Mouse (Mus musculus): ENCODE results near the gene Tmem191c.
A peak's percentile ranks its signal among the peaks of the same experiment; 100 is the strongest.
"Not testable (repeated sequence)": the region's sequence is repeated elsewhere in the genome, so short reads cannot be mapped to it uniquely, and the experiment has no call there.

Gene Tmem191c

GRCm38 (mm10) chr16:17275721-17276120 is at the start of gene Tmem191c:
Gene Tmem191c, plus strand, starts transcription at chr16:17276077.
- DNase-seq: no peak

GRCm38 (mm10) chr16:17226496-17226895 is 49.4 kb upstream of the Tmem191c start:
- DNase-seq: no peak

- not testable (repeated sequence) for DNase-seq
Observed at GRCm38 (mm10) chr16:17231523-17231922, 44.4 kb upstream of the Tmem191c start.

GRCm38 (mm10) chr16:17232794-17233701 is 42.8 kb upstream of the Tmem191c start, which contains the start of gene Hic2:
Gene Hic2, plus strand, starts transcription at chr16:17233572.
- peak; percentile 96 for DNase-seq

GRCm38 (mm10) chr16:17233702-17234498 is 42.0 kb upstream of the Tmem191c start:
- DNase-seq: peak; percentile 21

- no peak for DNase-seq
Observed at GRCm38 (mm10) chr16:17234499-17234895, 41.4 kb upstream of the Tmem191c start.

- peak; percentile 58 for DNase-seq
Observed at GRCm38 (mm10) chr16:17234916-17235665, 40.8 kb upstream of the Tmem191c start.

GRCm38 (mm10) chr16:17237634-17238033 is 38.2 kb upstream of the Tmem191c start:
- no peak for DNase-seq

GRCm38 (mm10) chr16:17239409-17239808 is 36.5 kb upstream of the Tmem191c start:
- peak; percentile 40 for DNase-seq

- no peak for DNase-seq
Observed at GRCm38 (mm10) chr16:17243731-17244130, 32.1 kb upstream of the Tmem191c start.

GRCm38 (mm10) chr16:17244996-17245395 is 30.9 kb upstream of the Tmem191c start:
- no peak for DNase-seq

GRCm38 (mm10) chr16:17247727-17248126 is 28.1 kb upstream of the Tmem191c start:
- DNase-seq: peak; percentile 77

- DNase-seq: no peak
Observed at GRCm38 (mm10) chr16:17249135-17249534, 26.7 kb upstream of the Tmem191c start.

GRCm38 (mm10) chr16:17251539-17251938 is 24.3 kb upstream of the Tmem191c start:
- peak; percentile 94 for DNase-seq

- no peak for DNase-seq
Observed at GRCm38 (mm10) chr16:17252086-17252726, 23.7 kb upstream of the Tmem191c start.

- DNase-seq: no peak
Observed at GRCm38 (mm10) chr16:17252841-17253240, 23.0 kb upstream of the Tmem191c start.

GRCm38 (mm10) chr16:17254005-17254597 is 21.8 kb upstream of the Tmem191c start:
- DNase-seq: peak; percentile 43

GRCm38 (mm10) chr16:17255270-17255669 is 20.6 kb upstream of the Tmem191c start:
- DNase-seq: no peak

- peak; percentile 39 for DNase-seq
Observed at GRCm38 (mm10) chr16:17257359-17257821, 18.5 kb upstream of the Tmem191c start.

GRCm38 (mm10) chr16:17258917-17259316 is 17.0 kb upstream of the Tmem191c start:
- DNase-seq: no peak

- DNase-seq: no peak
Observed at GRCm38 (mm10) chr16:17261341-17261740, 14.5 kb upstream of the Tmem191c start.

GRCm38 (mm10) chr16:17266113-17266512 is 9.8 kb upstream of the Tmem191c start:
- DNase-seq: no peak

All from kidney, adult 11 months (tissue).